Mouse (Mus musculus) urinary bladder, adult 18-20 months (tissue): ENCODE data around the gene Ankrd28.
"Not testable (repeated sequence)": the region's sequence is repeated elsewhere in the genome, so short reads cannot be mapped to it uniquely, and the experiment has no call there.

Experiments used
- DNase-seq, 2 experiments: peaks; one replicate each; pipeline ENCODE4 v3.0.0; 2022; ENCODE audit warnings: low spot score in 2 of 2, mixed read lengths in 2 of 2

Gene Ankrd28

GRCm38 (mm10) chr14:31793979-31794775, 36.3 kb downstream of the Ankrd28 start:
- DNase-seq, result no peak

DNA sequence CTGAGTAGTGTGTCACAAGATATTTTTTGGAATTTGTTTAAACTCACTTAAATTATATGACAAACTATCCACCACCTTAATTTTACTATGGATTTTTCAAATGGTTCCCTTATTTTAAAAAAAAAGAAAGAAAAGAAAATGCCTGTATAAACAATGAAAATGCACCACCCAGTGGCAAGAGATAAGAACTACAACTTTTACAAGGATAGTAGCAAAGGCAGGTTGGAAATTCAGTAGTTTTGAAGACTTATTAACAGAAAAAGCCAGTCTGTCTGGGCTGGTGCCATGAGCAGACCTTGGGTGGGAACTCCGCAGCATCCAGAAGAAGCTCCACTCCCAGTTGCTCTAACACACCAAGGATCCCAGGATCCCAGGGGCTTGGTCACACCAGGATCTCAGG, 39.7 kb downstream of the Ankrd28 start:
- no peak for DNase-seq

DNA sequence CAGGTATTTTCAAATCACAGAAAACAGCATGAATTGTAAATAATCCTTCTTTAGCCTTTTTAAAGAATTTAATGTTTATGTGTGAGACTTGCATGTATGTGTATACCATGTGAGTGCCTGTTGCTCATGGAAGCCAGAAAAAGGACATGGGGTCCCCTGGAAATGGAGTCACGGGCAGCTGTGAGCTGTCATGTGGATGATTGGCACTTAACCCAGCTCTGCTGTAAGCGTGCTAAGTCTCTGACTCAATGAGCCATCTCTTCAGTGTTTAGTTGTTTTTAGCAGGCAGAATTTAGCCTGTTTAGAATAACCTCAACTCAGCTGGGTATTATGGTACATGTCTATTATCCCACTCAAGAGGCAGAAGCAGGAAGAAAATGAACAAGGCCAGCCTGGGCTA, 43.5 kb downstream of the Ankrd28 start:
- DNase-seq, result no peak

- no peak for DNase-seq
Observed at GRCm38 (mm10) chr14:31785681-31786080, 44.8 kb downstream of the Ankrd28 start.

- DNase-seq, result no peak
Observed at GRCm38 (mm10) chr14:31784975-31785374, 45.5 kb downstream of the Ankrd28 start.

DNA sequence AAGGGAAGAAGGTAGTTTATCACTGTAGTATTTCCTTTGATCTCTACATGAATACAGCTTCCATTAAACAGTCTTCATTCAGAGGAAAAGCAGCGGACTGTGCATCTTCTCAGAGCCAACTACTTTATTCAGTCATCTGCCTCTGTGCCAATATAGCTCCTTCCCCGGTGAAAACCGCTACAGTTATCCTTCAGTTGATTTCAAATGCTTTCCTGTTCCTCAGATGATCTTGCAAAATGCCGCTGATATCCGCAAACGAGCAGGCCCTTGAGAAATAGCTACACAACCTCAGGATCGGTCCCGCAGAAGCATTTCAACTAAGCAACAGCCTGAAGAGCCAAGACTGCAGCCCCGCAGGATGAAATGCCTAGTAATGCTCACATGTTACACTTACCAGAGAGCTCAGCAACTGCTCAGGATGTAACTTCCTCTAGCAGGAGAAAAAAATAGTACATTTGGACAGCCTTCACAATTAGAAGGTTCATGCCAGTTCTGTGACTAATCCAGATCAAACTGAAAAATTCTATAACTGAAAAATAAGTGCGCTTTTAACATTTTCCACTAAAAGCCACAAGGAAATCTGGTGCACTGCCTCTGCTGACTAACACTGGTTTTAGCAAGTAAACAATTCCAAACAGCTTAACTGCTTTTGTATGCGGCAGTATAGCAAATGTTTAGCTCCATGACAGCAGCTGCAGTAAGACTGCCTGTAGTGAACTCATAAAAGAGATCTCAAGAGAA, 49.0 kb downstream of the Ankrd28 start:
- no peak for DNase-seq

- no peak for DNase-seq
Observed at GRCm38 (mm10) chr14:31780412-31781233, 49.8 kb downstream of the Ankrd28 start.

- no peak for DNase-seq
Observed at GRCm38 (mm10) chr14:31773518-31773917, 56.9 kb downstream of the Ankrd28 start.

GRCm38 (mm10) chr14:31772251-31772650, 58.2 kb downstream of the Ankrd28 start:
- no peak for DNase-seq

- no peak for DNase-seq
Observed at GRCm38 (mm10) chr14:31768531-31768930, 61.9 kb downstream of the Ankrd28 start.

DNA sequence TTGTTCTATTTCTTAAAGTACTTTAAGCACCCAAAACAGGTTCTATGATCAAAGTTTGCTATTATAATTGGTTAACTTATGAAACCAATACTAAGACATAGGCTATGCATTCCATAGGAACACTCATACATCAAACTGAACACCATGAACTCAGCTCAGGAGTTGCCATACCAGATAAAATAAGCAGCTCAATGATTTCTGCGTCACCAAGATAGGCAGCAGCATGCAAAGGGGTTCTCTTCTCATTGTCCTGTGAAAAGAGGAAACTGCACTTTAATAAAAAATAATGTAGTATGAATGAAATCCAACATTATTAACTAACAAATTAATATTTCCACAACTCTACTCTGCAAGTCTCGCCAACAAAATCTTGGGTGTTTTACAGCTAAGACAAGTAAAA, 66.4 kb downstream of the Ankrd28 start:
- no peak for DNase-seq

GRCm38 (mm10) chr14:31761727-31762126, 68.7 kb downstream of the Ankrd28 start:
- DNase-seq, result no peak

DNA sequence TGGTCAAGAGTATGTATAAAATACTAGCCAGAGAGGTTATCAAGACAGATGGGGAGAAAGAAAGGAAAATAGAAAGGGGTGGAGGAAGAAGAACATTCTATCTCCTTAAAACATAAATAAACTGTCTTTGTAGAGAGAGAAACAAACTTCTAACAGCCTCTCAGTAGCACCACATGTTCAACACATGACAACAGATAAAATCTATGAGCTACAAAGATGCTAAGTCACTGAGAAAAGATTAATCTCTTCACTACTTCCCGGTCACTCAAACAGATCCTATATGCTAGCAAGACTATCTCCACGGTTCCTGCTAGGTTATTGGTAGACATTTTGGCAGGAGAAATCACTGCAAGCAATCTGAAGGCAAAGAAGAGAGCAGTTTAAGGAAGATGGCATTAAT, 71.3 kb downstream of the Ankrd28 start:
- no peak for DNase-seq

GRCm38 (mm10) chr14:31758410-31758809, 72.0 kb downstream of the Ankrd28 start:
- not testable (repeated sequence) for DNase-seq

- no peak for DNase-seq
Observed at GRCm38 (mm10) chr14:31748239-31748873, 82.1 kb downstream of the Ankrd28 start.

GRCm38 (mm10) chr14:31742523-31742922, 87.9 kb downstream of the Ankrd28 start:
- DNase-seq, result no peak

- DNase-seq, result no peak
Observed at GRCm38 (mm10) chr14:31734811-31735210, 95.6 kb downstream of the Ankrd28 start.

DNA sequence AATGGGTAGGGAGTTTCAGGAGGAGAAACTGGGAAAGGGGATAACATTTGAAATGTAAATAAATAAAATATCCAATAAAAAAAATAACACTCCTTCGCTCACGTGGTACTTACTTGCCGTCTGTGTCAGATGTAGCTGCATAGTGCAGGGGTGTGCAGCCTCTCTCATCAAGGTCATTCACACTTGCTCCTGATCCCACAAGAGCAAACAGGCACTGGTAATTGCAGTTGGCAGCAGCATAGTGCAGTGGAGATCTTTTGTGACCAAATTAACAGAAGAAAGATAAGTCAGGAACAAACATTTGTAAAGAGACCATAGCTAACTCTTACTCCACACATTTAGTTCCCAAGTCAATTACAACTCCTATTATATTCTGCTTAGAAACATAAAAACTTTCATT, 102.9 kb downstream of the Ankrd28 start:
- no peak for DNase-seq

DNA sequence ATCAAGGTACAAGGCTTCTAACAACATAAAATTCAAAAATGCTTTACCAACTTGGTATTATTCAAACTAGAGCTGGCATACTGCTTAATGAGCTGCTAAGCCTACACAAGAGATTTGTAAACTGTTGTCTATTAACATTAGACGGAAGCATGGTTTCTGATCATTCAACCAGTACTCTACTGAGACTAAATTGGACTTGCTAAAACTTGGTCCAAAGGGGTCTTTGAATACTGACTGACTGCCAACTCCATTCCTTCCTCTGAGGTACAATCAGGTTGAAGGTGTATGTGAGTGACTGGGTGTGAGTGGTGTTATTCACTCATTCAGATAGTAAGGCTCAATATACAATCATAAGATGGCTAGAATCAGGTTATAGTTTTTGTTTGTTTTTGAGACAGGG, 107.7 kb downstream of the Ankrd28 start:
- no peak for DNase-seq

DNA sequence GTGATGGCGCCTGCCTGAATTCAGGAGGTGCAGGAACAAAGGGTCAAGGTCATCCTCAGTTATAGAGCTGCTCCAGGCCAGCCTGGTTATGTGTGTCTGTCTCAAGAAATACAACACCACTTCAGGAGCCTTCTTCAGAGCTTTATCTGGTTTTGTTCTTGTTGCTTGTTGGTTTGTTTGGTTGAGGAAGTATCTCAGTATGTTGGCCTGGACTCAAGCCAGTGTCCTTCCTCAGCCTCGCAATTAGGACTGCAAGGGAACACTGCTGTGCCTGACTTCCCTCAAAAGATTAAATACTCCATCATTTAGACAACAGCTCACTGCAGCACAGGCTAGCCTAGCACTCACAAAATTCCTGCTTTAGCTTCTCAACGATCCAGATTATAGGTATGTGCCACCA, 109.2 kb downstream of the Ankrd28 start:
- no peak for DNase-seq

DNA sequence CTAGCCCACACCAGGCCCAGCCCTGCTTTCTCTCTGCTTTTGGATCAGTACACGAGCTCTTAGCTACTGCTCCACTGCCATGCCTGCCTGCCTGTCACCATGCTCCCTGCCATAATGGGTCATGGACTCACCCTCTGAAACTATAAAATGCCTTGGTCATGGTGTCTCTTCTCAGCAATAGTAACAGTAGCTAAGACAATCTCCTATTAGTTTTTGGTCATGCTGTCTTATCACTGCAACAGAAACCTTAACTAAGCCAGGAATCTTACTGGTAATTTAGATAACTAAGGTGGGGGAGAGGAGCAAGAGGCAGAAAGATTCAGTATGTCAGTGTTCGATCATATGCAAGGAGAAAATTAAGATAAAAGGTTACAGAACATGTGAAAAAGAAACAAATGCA, 112.1 kb downstream of the Ankrd28 start:
- DNase-seq, result no peak

GRCm38 (mm10) chr14:31717360-31717759, 113.1 kb downstream of the Ankrd28 start:
- no peak for DNase-seq
